Mouse (Mus musculus) midbrain, embryonic 16.5 days (tissue): ENCODE measurements around the gene Klk9. TPM values are rescaled to one million over a fixed set of nuclear protein-coding genes. Genes with fewer than 3 reads are reported as not detected.

Experiments
- ATAC-seq: fragments of 200-750 bp; cut with Nextera tagmentation; 2 replicates; pipeline ENCODE4 v1.8.0; 2017; ENCODE audit warnings: moderate TSS enrichment
- H3K27ac ChIP-seq: fragments of 300-500 bp; sonication (generic); 2 replicates; pipeline ENCODE4 v1.5.1; 2014; ENCODE audit warnings: mild to moderate bottlenecking, low read length, mixed read lengths
- H3K27me3 ChIP-seq: fragments of 300-500 bp; sonication (generic); 2 replicates; pipeline ENCODE4 v1.6.1; 2014; ENCODE audit warnings: low read depth, low read length, mixed read lengths; ENCODE audit not compliant: control insufficient read depth, insufficient read depth
- H3K36me3 ChIP-seq: fragments of 300-500 bp; sonication (generic); 2 replicates; pipeline ENCODE4 v1.6.1; 2014; ENCODE audit warnings: mild to moderate bottlenecking, low read length, moderate library complexity, mixed read lengths; ENCODE audit not compliant: control insufficient read depth, insufficient read depth
- H3K4me1 ChIP-seq: fragments of 300-500 bp; sonication (generic); 2 replicates; pipeline ENCODE4 v1.6.1; 2014; ENCODE audit warnings: mild to moderate bottlenecking, low read length, mixed read lengths; ENCODE audit not compliant: control insufficient read depth, insufficient read depth
- H3K4me2 ChIP-seq: fragments of 300-500 bp; sonication (generic); 2 replicates; pipeline ENCODE4 v1.6.1; 2014; ENCODE audit warnings: mild to moderate bottlenecking, low read length, mixed read lengths
- H3K4me3 ChIP-seq: fragments of 300-500 bp; sonication (generic); 2 replicates; pipeline ENCODE4 v1.5.1; 2014; ENCODE audit warnings: low read depth, mild to moderate bottlenecking, low read length, moderate library complexity, mixed read lengths
- H3K9ac ChIP-seq: fragments of 300-500 bp; sonication (generic); 2 replicates; pipeline ENCODE4 v1.6.1; 2014; ENCODE audit warnings: low read depth, low read length, mixed read lengths
- H3K9me3 ChIP-seq: fragments of 300-500 bp; sonication (generic); replicated peaks from 2 replicates; pipeline ENCODE4 v1.6.1; 2014; ENCODE audit warnings: mild to moderate bottlenecking, low read length, mixed read lengths; ENCODE audit not compliant: control insufficient read depth, poor library complexity, severe bottlenecking
- WGBS: fragments of 180-500 bp; shearing (Covaris S2); extraction: QIAGEN DNeasy Blood & Tissue Kit; methylation state at CpG from one replicate; pipeline ENCODE4 v1.1.7; 2014; 5-methylcytosine and 5-hydroxymethylcytosine counted together
- polyA plus RNA-seq: library from polyadenylated mRNA; unstranded; fragments of >200 nt; fragmentation: Nextera tagmentation; extraction: Ambion mirVana; gene quantifications from 2 replicates; pipeline ENCODE4 v1.2.1, GENCODE M21; 2015

The Klk9 gene
- polyA plus RNA-seq, 1 experiment from 2014 or later = 0.13 TPM

GRCm38 (mm10) chr7:43810994-43811393, 19.3 kb downstream of the Klk9 start, which contains the start of gene Klk7:
Gene Klk7 (plus strand): TSS chr7:43811294.
- WGBS = 68% methylated on average over 5 of the region's 5 CpGs

DNA sequence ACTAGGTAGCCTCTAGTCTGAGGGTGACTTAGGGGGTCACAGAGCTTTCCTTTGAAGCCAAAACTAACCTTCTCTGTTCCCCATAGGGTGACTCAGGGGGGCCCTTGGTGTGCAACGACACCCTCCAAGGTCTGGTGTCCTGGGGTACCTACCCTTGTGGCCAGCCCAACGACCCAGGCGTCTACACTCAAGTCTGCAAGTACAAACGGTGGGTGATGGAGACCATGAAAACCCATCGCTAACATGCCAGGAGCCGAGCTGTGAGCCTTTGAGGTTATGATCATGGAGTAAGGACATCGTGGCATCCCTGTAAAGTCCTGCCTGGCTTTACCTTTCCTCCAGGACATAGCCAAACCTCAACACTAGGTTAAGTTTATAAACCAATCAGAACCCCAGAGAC, 23.5 kb downstream of the Klk9 start:
- no peak overlapping the region for H3K4me2 ChIP-seq
- H3K9me3 ChIP-seq = no peaks in the 10 kb centered on the region
- no peaks in the 10 kb centered on the region for H3K27me3 ChIP-seq
- no peak overlapping the region for H3K27ac ChIP-seq
- 90% methylated on average over 7 of the region's 7 CpGs for WGBS
- no peak for ATAC-seq
- no peak overlapping the region for H3K9ac ChIP-seq
- H3K4me1 ChIP-seq = no peaks in the 10 kb centered on the region
- no peaks in the 10 kb centered on the region for H3K36me3 ChIP-seq
- no peak overlapping the region for H3K4me3 ChIP-seq

More at GRCm38 (mm10) chr7:43810994-43811393, 19.3 kb downstream of the Klk9 start, which contains the start of gene Klk7:
- H3K36me3 ChIP-seq = no peaks in the 10 kb centered on the region
- H3K27me3 ChIP-seq = no peaks in the 10 kb centered on the region
- H3K9ac ChIP-seq = no peak within 1 kb of the TSS
- no peaks in the 10 kb centered on the region for H3K9me3 ChIP-seq
- ATAC-seq = no peak
- H3K4me2 ChIP-seq = no peak within 1 kb of the TSS
- no peaks in the 10 kb centered on the region for H3K4me1 ChIP-seq
- no peak within 1 kb of the TSS for H3K27ac ChIP-seq
- H3K4me3 ChIP-seq = no peak within 1 kb of the TSS

DNA sequence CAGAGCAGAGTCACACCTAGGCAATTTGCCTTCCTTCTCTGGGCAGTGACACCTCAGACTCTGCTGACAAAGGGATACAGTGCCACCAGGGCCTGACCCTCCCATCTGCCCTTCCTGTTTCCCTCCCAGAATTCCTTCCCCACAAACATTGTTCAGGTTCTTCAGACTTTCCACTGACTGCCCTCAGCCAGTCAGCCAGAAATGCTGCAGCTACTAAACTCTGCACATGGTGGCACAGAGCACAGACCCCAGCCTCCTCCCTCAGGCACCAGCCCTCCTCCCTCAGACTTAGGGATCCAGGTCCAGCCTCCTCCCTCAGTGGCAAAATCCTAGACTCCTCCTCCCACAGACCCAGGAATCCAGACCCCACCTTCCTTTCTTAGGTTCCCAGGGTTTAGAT, 25.1 kb downstream of the Klk9 start:
- Histone ChIP-seq H3K4me1 (no peaks in the 10 kb centered on the region), H3K4me2 (no peak overlapping the region), H3K27ac (no peak overlapping the region), H3K36me3 (no peaks in the 10 kb centered on the region), H3K9ac (no peak overlapping the region), H3K27me3 (no peaks in the 10 kb centered on the region), H3K4me3 (no peak overlapping the region), H3K9me3 (no peaks in the 10 kb centered on the region)
- ATAC-seq = no peak

- Histone ChIP-seq H3K27ac (no peak overlapping the region), H3K4me1 (no peaks in the 10 kb centered on the region), H3K36me3 (no peaks in the 10 kb centered on the region), H3K27me3 (no peaks in the 10 kb centered on the region), H3K4me2 (no peak overlapping the region), H3K9me3 (no peaks in the 10 kb centered on the region), H3K4me3 (no peak overlapping the region), H3K9ac (no peak overlapping the region)
- WGBS = 92% methylated on average over 7 of the region's 7 CpGs
- ATAC-seq = no peak
Measured at GRCm38 (mm10) chr7:43821581-43821980, 29.9 kb downstream of the Klk9 start.

DNA sequence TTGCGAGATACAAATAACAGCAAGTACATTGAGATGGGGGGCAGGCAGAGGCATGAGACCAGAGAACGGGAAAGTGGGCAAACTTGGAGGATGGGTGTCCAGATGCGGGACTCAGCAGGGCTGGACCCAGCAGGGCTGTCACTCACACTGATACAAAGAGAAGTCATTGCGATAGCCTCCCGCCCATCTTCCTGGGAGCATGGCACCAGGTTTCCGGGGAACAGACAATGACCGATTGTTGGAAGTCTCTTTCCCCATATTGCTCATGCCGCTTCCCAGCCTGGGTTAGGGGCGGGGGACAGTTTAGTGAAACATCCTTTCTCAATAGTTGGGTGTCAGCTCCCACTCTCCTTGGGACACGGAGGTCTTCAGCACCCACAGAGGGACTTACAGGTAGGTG, 32.5 kb downstream of the Klk9 start, which contains the start of gene Klk6:
Gene Klk6, plus strand, starts transcription at position 301 of the 400 bp plus-strand sequence.
- ATAC-seq = no peak
- no peaks in the 10 kb centered on the region for H3K36me3 ChIP-seq
- no peak within 1 kb of the TSS for H3K4me2 ChIP-seq
- no peaks in the 10 kb centered on the region for H3K27me3 ChIP-seq
- H3K4me1 ChIP-seq = no peaks in the 10 kb centered on the region
- H3K9ac ChIP-seq = no peak within 1 kb of the TSS
- no peak within 1 kb of the TSS for H3K27ac ChIP-seq
- 76% methylated on average over 10 of the region's 10 CpGs for WGBS
- H3K9me3 ChIP-seq = no peaks in the 10 kb centered on the region
- no peak within 1 kb of the TSS for H3K4me3 ChIP-seq

DNA sequence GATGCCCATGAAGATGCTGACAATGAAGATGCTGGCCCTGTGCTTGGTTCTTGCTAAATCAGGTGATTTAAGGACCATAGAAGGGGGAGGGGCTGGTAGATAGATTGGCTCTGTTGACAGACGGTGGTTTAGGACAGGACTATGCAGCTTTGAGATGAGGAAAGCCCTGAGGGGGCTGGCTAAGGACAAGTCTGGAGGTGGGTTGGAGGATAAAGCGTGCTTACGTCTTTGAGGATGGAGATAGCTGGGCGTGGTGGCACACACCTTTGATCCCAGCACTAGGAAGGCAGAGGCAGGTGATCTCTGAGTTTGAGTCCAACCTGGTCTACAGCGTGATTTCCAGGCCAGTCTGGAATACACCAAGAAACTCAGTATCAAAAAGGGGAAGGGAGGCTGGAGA, 34.4 kb downstream of the Klk9 start:
- H3K4me2 ChIP-seq = no peak overlapping the region
- ATAC-seq = no peak
- H3K27me3 ChIP-seq = no peaks in the 10 kb centered on the region
- no peak overlapping the region for H3K27ac ChIP-seq
- H3K4me3 ChIP-seq = no peak overlapping the region
- no peaks in the 10 kb centered on the region for H3K9me3 ChIP-seq
- no peak overlapping the region for H3K9ac ChIP-seq
- no peaks in the 10 kb centered on the region for H3K4me1 ChIP-seq
- WGBS = 92% methylated on average over 5 of the region's 5 CpGs
- H3K36me3 ChIP-seq = no peaks in the 10 kb centered on the region

DNA sequence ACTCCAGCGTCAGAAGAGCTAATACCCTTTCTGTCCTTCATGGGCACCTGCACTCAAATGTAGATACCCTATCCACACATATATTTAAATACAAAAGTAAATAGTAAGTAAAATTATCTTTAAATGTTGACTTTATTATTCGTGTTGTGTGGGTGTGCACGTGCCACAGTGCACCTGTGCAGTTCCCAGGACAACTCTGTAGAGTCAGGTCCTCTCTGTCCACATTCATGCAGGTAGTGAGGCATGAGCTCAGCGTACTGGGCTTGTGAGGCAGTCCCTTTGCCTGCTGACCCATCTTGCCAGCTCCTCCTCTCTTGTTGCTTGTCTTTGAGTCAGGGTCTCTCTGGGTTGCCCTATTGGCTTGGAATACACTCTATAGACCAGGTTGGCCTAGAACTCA, 36.0 kb downstream of the Klk9 start:
- H3K4me3 ChIP-seq = no peak overlapping the region
- H3K9ac ChIP-seq = no peak overlapping the region
- no peaks in the 10 kb centered on the region for H3K4me1 ChIP-seq
- WGBS = 81% methylated on average over 4 of the region's 4 CpGs
- ATAC-seq = no peak
- no peak overlapping the region for H3K4me2 ChIP-seq
- no peaks in the 10 kb centered on the region for H3K27me3 ChIP-seq
- no peaks in the 10 kb centered on the region for H3K36me3 ChIP-seq
- no peaks in the 10 kb centered on the region for H3K9me3 ChIP-seq
- H3K27ac ChIP-seq = no peak overlapping the region

DNA sequence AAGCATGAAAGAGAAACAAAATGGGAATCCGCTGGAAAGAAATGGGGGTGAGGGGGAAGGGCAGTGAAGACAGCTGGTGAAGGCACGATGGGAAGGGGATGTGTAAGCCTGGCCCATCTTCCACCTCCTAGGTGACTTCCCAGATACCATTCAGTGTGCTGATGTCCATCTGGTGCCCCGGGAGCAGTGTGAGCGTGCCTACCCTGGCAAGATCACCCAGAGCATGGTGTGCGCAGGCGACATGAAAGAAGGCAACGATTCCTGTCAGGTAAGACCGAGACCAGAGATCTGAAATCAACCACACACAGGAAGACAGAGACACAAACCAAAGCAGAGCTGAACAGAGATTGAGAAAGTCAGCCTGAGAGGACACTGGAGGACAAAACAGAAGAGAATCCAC, 37.3 kb downstream of the Klk9 start:
- Histone ChIP-seq H3K27me3 (no peaks in the 10 kb centered on the region), H3K27ac (no peak overlapping the region), H3K4me1 (no peaks in the 10 kb centered on the region), H3K9me3 (no peaks in the 10 kb centered on the region), H3K4me3 (no peak overlapping the region), H3K9ac (no peak overlapping the region), H3K36me3 (no peaks in the 10 kb centered on the region), H3K4me2 (no peak overlapping the region)
- ATAC-seq = no peak
- WGBS = 91% methylated on average over 8 of the region's 8 CpGs

- 57% methylated on average over 2 of the region's 3 CpGs for WGBS
- Histone ChIP-seq H3K27me3 (no peaks in the 10 kb centered on the region), H3K9ac (no peak within 1 kb of the TSS), H3K9me3 (no peaks in the 10 kb centered on the region), H3K4me2 (no peak within 1 kb of the TSS), H3K27ac (no peak within 1 kb of the TSS), H3K36me3 (no peaks in the 10 kb centered on the region), H3K4me3 (no peak within 1 kb of the TSS), H3K4me1 (no peaks in the 10 kb centered on the region)
- no peak for ATAC-seq
Measured at GRCm38 (mm10) chr7:43841701-43842100, 50.0 kb downstream of the Klk9 start, which contains the start of gene Klk5. Gene Klk5 (plus strand): TSS chr7:43841971.
